Mouse (Mus musculus): ENCODE measurements around the gene Stard3. TPM values are rescaled to one million over a fixed set of nuclear protein-coding genes. Genes with fewer than 3 reads are reported as not detected.
A peak's percentile ranks its signal among the peaks of the same experiment; 100 is the strongest.

Gene Stard3
- polyA plus RNA-seq, 1 experiment from 2014 or later = 41.5 TPM

DNA sequence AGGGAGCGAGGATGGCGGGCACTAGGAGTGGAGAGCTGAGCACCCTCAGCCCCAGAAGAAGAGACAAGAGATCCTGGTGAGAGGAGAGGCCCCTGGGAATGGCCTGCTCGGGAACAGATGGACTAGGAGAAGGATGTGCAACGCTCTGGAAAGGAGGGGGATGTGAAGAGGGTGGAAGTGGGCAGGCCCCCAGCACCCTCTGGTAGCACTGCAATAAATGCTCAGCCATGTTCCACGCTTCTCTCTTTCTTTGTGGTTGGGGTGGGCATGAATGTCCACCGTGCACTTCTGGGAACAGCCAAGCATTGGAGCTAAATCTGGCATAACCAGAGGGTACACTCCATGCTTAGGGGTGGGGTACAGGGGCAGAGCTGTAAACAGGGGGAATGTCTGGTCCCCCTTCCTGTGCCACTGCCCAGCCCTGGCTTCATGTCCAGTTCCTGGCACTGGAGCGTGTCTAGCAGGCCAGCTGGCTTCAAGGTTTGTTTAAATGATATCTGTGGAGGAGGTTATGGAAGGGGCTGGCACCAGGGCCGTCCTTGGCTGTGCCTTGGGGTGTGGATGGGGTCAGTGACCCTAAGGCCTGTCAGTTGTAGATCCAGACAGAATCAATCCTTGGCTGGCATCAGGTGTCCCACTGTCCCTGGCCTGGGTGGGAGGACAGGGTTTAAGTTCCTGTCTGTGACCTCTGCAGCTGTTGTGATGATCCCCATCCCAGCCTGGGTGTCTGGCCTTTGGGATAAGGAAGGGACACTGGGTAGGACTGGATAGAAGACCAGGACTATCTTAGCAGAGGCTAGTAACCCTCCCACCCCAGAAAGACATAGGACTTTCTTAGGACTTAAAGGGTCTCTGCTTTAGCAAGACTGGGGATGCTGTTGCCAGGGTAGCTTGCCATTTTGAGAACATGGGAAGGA, 26.8 kb downstream of the Stard3 start:
- ATAC-seq (ENCODE audit: low FRiP score) = no peak
- no peak overlapping the region for H3K4me2 ChIP-seq
- no peak overlapping the region for H3K27ac ChIP-seq (ENCODE audit: low read depth, low read length)
- DNase-seq (ENCODE audit: low spot score, missing footprints) = peak; percentile 74
- no peak overlapping the region for H3K4me3 ChIP-seq (ENCODE audit: low read depth, low read length)
- H3K36me3 ChIP-seq (ENCODE audit: control insufficient read depth, insufficient read depth, low read length) = peaks cover 7% of the 10 kb centered on the region; the same call in 1 of the 2 replicates
- H3K9ac ChIP-seq (ENCODE audit: low read length) = no peak overlapping the region
- peaks cover 23% of the 10 kb centered on the region for H3K27me3 ChIP-seq (ENCODE audit: control insufficient read depth, insufficient read depth, low read length)
- no peaks in the 10 kb centered on the region for H3K4me1 ChIP-seq (ENCODE audit: control insufficient read depth, insufficient read depth, low read length)
- 77% methylated on average over 8 of the region's 8 CpGs for WGBS
- no peaks in the 10 kb centered on the region for H3K9me3 ChIP-seq (ENCODE audit: control insufficient read depth, low read length)

DNA sequence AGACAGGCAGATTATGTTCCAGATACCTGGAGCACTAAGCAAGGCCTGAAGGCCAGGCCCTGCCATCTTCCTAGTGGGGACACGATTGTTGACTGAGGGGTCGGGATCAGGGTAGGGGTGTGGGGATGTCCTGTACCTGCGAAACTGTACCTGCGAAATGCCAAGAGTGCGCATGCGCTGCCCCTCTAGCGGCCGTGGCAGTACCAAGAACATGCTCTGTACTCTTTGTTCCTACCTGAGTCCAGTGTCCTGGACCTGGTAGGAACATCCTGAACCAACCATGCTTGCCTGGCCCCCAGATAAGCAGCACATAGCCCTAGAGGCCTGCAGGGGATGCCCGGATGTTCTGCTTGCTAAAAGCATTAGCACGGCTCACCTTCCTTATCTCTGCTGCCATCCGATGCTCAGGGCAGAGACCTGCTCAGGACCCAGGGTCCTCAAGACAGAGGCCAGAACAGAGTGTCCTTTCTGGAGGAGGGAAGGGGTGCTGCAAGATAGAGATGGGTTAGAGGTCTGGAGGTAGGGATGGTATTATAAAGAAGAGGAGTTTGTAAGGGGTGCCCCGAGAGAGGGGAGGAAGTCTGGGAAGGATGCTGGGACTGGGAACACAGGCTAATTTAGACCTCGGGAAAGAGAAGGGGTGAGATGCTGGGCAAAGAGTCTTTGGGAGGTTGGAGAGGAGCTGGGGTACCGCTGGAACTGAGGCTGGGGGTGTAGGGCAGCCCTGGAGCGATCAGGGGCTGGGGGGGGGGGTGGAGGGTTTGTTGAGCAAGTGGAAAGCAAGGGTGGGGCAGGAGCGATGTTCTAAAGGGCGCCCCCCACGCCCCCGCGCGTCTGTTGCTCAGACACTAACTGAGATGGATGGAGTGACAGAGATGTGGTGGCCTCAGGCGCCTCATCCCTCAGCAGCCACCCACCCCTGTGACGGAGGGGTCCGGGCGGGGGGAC, 27.7 kb downstream of the Stard3 start, which contains the start of gene Pnmt:
Pnmt (plus strand) TSS at position 813 of the 948 bp plus-strand sequence.
- WGBS = 56% methylated on average over 25 of the region's 25 CpGs
- no peak within 1 kb of the TSS for H3K27ac ChIP-seq (ENCODE audit: low read depth, low read length)
- H3K4me3 ChIP-seq (ENCODE audit: low read depth, low read length) = no peak within 1 kb of the TSS
- DNase-seq (ENCODE audit: low spot score, missing footprints) (peak; percentile 51), ATAC-seq (ENCODE audit: low FRiP score) (no peak)
- 0 out of 2 replicates have a peak, but pooled peaks cover 1% of the 10 kb centered on the region for H3K36me3 ChIP-seq (ENCODE audit: control insufficient read depth, insufficient read depth, low read length)
- H3K4me1 ChIP-seq (ENCODE audit: control insufficient read depth, insufficient read depth, low read length) = no peaks in the 10 kb centered on the region
- no peak within 1 kb of the TSS for H3K4me2 ChIP-seq
- H3K9ac ChIP-seq (ENCODE audit: low read length) = no peak within 1 kb of the TSS
- H3K27me3 ChIP-seq (ENCODE audit: control insufficient read depth, insufficient read depth, low read length) = peaks cover 23% of the 10 kb centered on the region
- H3K9me3 ChIP-seq (ENCODE audit: control insufficient read depth, low read length) = no peaks in the 10 kb centered on the region

DNA sequence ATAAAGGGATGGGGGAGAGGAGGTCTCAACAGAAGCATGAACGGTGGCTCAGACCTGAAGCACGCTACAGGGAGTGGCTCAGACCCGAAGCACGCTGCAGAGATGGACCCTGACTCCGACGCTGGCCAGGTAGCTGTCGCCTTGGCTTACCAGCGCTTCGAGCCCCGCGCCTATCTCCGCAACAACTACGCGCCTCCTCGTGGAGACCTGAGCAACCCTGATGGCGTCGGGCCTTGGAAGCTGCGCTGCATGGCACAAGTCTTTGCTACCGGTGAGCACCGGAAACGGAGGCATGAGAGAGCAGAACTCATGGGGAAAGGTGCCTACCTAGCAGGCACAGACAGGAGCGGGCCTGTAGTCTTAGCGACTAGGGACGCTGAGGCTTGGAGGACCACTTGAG, 28.4 kb downstream of the Stard3 start:
- H3K27ac ChIP-seq (ENCODE audit: low read depth, low read length) = no peak overlapping the region
- 17% methylated on average over 24 of the region's 24 CpGs for WGBS
- H3K9ac ChIP-seq (ENCODE audit: low read length) = no peak overlapping the region
- peaks cover 23% of the 10 kb centered on the region for H3K27me3 ChIP-seq (ENCODE audit: control insufficient read depth, insufficient read depth, low read length)
- H3K9me3 ChIP-seq (ENCODE audit: control insufficient read depth, low read length) = no peaks in the 10 kb centered on the region
- H3K36me3 ChIP-seq (ENCODE audit: control insufficient read depth, insufficient read depth, low read length) = no peaks in the 10 kb centered on the region
- no peak for ATAC-seq (ENCODE audit: low FRiP score)
- peak; percentile 81 for DNase-seq (ENCODE audit: low spot score, missing footprints)
- no peaks in the 10 kb centered on the region for H3K4me1 ChIP-seq (ENCODE audit: control insufficient read depth, insufficient read depth, low read length)
- no peak overlapping the region for H3K4me3 ChIP-seq (ENCODE audit: low read depth, low read length)
- H3K4me2 ChIP-seq = no peak overlapping the region

DNA sequence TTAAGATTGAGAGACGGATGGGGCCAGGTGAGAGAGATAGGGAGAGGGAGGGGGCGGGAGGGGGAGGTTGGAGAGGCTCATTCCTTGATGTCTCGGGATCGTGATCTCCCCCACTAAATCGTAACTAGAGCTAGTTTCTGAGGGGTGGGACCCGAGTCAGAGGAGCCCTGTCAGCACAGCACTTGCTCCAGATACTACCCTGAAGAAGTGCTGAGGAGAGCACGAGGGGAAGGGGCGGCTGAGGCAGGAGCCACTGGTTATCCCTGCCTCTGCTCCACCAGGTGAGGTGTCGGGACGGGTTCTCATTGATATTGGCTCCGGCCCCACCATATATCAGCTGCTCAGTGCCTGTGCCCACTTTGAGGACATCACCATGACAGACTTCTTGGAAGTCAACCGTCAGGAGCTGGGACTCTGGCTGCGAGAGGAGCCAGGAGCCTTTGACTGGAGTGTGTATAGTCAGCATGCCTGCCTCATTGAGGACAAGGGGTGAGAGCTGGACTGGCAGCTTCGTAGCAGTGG, 28.9 kb downstream of the Stard3 start:
- Histone ChIP-seq H3K9ac (ENCODE audit: low read length) (no peak overlapping the region), H3K27me3 (ENCODE audit: control insufficient read depth, insufficient read depth, low read length) (peaks cover 23% of the 10 kb centered on the region), H3K9me3 (ENCODE audit: control insufficient read depth, low read length) (no peaks in the 10 kb centered on the region), H3K4me2 (no peak overlapping the region), H3K36me3 (ENCODE audit: control insufficient read depth, insufficient read depth, low read length) (no peaks in the 10 kb centered on the region), H3K27ac (ENCODE audit: low read depth, low read length) (no peak overlapping the region), H3K4me3 (ENCODE audit: low read depth, low read length) (no peak overlapping the region), H3K4me1 (ENCODE audit: control insufficient read depth, insufficient read depth, low read length) (no peaks in the 10 kb centered on the region)
- DNase-seq (ENCODE audit: low spot score, missing footprints) (peak; percentile 75), ATAC-seq (ENCODE audit: low FRiP score) (no peak)
- 60% methylated on average over 14 of the region's 14 CpGs for WGBS

DNA sequence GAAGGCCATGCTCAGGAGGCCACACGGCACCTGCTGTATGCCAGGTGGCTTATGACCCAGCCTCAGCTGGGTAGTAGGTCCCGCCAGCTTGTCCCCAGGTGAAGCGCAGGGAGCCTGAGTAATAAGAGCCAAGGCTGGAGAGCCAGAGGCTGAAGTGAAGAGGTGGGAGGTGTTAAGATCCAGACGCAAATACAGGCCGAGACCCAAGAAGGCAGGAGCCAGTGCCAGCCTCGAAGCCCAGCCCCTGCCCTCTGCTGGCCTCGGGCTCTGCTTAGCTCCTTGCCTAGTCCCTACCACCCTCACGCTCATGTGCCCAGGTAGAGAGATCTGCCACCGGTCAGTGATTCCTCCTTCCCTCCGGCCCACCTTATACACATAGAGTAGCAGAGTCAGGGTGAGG, 30.1 kb downstream of the Stard3 start:
- 72% methylated on average over 10 of the region's 10 CpGs for WGBS
- H3K4me1 ChIP-seq (ENCODE audit: control insufficient read depth, insufficient read depth, low read length) = no peaks in the 10 kb centered on the region
- no peaks in the 10 kb centered on the region for H3K36me3 ChIP-seq (ENCODE audit: control insufficient read depth, insufficient read depth, low read length)
- no peak for ATAC-seq (ENCODE audit: low FRiP score)
- no peak overlapping the region for H3K27ac ChIP-seq (ENCODE audit: low read depth, low read length)
- H3K9me3 ChIP-seq (ENCODE audit: control insufficient read depth, low read length) = no peaks in the 10 kb centered on the region
- peaks cover 23% of the 10 kb centered on the region for H3K27me3 ChIP-seq (ENCODE audit: control insufficient read depth, insufficient read depth, low read length)
- H3K9ac ChIP-seq (ENCODE audit: low read length) = no peak overlapping the region
- H3K4me3 ChIP-seq (ENCODE audit: low read depth, low read length) = no peak overlapping the region
- no peak overlapping the region for H3K4me2 ChIP-seq
- DNase-seq (ENCODE audit: low spot score, missing footprints) = no peak

DNA sequence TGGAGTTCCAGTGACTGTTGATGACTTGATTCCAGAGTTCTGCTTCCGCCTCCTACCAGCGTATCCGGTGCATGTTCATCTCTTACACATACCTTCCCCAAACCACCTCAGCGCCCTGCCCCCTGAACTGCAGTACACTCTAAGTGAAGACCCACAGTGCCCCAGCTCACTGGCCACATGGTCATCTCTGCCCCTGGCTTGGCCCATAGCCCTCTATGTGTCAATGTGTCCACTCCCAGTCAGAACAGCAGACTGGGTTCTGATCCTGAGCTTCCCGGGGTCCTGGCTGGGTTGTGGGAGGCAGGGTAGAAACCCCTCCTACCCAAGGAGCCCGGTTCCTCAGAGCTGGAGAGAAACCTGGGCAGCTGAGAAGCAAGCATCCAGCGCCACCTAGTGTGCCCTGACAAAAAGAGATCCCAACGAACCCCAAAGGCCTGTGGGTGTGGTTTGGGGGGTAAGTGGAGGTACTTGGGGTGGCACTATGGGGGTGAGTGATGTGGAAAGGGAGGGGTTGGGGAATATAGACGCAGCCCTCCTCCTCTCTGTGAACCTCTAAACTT, 31.1 kb downstream of the Stard3 start:
- no peaks in the 10 kb centered on the region for H3K4me1 ChIP-seq (ENCODE audit: control insufficient read depth, insufficient read depth, low read length)
- no peaks in the 10 kb centered on the region for H3K9me3 ChIP-seq (ENCODE audit: control insufficient read depth, low read length)
- peaks cover 23% of the 10 kb centered on the region for H3K27me3 ChIP-seq (ENCODE audit: control insufficient read depth, insufficient read depth, low read length)
- H3K27ac ChIP-seq (ENCODE audit: low read depth, low read length) = no peak overlapping the region
- DNase-seq (ENCODE audit: low spot score, missing footprints) (peak; percentile 86), ATAC-seq (ENCODE audit: low FRiP score) (no peak)
- H3K36me3 ChIP-seq (ENCODE audit: control insufficient read depth, insufficient read depth, low read length) = no peaks in the 10 kb centered on the region
- no peak overlapping the region for H3K4me2 ChIP-seq
- no peak overlapping the region for H3K4me3 ChIP-seq (ENCODE audit: low read depth, low read length)
- 23% methylated on average over 9 of the region's 9 CpGs for WGBS
- H3K9ac ChIP-seq (ENCODE audit: low read length) = no peak overlapping the region

DNA sequence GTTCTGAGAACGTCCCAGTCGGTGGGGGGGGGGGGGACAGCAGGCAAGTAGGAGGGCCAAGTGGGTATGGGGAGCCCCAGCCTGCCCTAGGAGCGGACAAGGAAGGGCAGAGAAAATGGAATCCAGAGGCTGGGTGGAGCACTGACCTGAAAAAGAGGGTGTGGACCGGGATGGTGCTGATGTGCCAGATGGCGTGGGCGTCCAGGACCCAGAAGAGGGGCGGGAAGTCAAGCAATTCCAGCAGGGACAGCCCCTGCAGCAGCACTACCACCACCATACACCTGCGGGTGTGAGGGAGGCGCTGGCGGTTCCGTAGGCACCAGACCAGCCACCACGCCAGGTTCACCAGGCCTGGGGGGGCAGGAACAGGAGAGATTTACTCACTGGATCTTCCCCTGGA, 32.0 kb downstream of the Stard3 start:
- no peak overlapping the region for H3K27ac ChIP-seq (ENCODE audit: low read depth, low read length)
- no peaks in the 10 kb centered on the region for H3K36me3 ChIP-seq (ENCODE audit: control insufficient read depth, insufficient read depth, low read length)
- no peak overlapping the region for H3K9ac ChIP-seq (ENCODE audit: low read length)
- WGBS = 74% methylated on average over 12 of the region's 12 CpGs
- H3K4me2 ChIP-seq = no peak overlapping the region
- peak; percentile 65 for DNase-seq (ENCODE audit: low spot score, missing footprints)
- H3K4me3 ChIP-seq (ENCODE audit: low read depth, low read length) = no peak overlapping the region
- no peak for ATAC-seq (ENCODE audit: low FRiP score)
- no peaks in the 10 kb centered on the region for H3K4me1 ChIP-seq (ENCODE audit: control insufficient read depth, insufficient read depth, low read length)
- peaks cover 19% of the 10 kb centered on the region for H3K27me3 ChIP-seq (ENCODE audit: control insufficient read depth, insufficient read depth, low read length)
- no peaks in the 10 kb centered on the region for H3K9me3 ChIP-seq (ENCODE audit: control insufficient read depth, low read length)

DNA sequence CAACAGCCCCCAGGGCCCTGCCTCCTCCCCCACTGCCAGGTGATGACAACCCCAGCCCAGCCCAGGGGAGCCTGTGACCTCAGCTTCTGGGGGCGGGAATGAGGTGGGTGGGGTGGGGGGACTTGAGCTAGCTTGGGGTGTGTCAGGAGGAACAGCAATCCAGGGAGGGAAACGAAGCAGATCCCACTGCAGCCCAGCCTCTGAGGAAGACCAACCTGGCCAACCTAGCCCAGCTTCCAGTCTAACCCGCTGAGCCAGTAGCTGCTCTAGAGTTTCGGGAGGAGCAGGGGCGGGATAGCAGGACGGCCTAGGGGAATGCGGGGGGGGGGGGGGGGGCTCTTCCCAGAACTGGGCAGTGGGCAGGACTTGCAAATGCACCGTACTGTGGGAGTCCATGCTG, 33.9 kb downstream of the Stard3 start:
- H3K4me2 ChIP-seq = no peak overlapping the region
- no peaks in the 10 kb centered on the region for H3K9me3 ChIP-seq (ENCODE audit: control insufficient read depth, low read length)
- ATAC-seq (ENCODE audit: low FRiP score) (no peak), DNase-seq (ENCODE audit: low spot score, missing footprints) (no peak)
- H3K36me3 ChIP-seq (ENCODE audit: control insufficient read depth, insufficient read depth, low read length) = no peaks in the 10 kb centered on the region
- H3K27me3 ChIP-seq (ENCODE audit: control insufficient read depth, insufficient read depth, low read length) = peaks cover 5% of the 10 kb centered on the region; the same call in 1 of the 2 replicates
- no peak overlapping the region; the same call in 1 of the 2 replicates for H3K9ac ChIP-seq (ENCODE audit: low read length)
- H3K4me3 ChIP-seq (ENCODE audit: low read depth, low read length) = no peak overlapping the region
- H3K27ac ChIP-seq (ENCODE audit: low read depth, low read length) = no peak overlapping the region
- 13% methylated on average over 8 of the region's 8 CpGs for WGBS
- H3K4me1 ChIP-seq (ENCODE audit: control insufficient read depth, insufficient read depth, low read length) = no peaks in the 10 kb centered on the region

All from midbrain, embryonic 11.5 days (tissue).